Mouse (Mus musculus): Measurements from ENCODE around the gene Tecpr2. TPM values are rescaled to one million over a fixed set of nuclear protein-coding genes. Genes with fewer than 3 reads are reported as not detected.

Tecpr2 gene
- polyA plus RNA-seq, 1 experiment from 2014 or later, result 5.2 TPM

- Histone ChIP-seq H3K4me1 (ENCODE audit: insufficient read depth) (peaks cover 11% of the 10 kb centered on the region), H3K4me3 (ENCODE audit: low read depth, low read length) (no peak overlapping the region), H3K9ac (no peak overlapping the region), H3K4me2 (no peak overlapping the region), H3K9me3 (ENCODE audit: low read depth, low read length) (no peaks in the 10 kb centered on the region), H3K36me3 (ENCODE audit: insufficient read depth) (no peaks in the 10 kb centered on the region), H3K27me3 (ENCODE audit: insufficient read depth, low read length) (no peaks in the 10 kb centered on the region), H3K27ac (ENCODE audit: low read depth) (no peak overlapping the region)
- 73% methylated on average over 8 of the region's 8 CpGs for whole genome bisulfite sequencing
- DNase-seq (no peak), ATAC-seq (ENCODE audit: insufficient read depth) (no peak)
- TF ChIP-seq CTCF (IDR thresholded peaks at IDR 0.05; ENCODE audit: low read depth), result no peak
Measured at GRCm38 (mm10) chr12:110983083-110983482, 94.0 kb downstream of the Tecpr2 start.

DNA sequence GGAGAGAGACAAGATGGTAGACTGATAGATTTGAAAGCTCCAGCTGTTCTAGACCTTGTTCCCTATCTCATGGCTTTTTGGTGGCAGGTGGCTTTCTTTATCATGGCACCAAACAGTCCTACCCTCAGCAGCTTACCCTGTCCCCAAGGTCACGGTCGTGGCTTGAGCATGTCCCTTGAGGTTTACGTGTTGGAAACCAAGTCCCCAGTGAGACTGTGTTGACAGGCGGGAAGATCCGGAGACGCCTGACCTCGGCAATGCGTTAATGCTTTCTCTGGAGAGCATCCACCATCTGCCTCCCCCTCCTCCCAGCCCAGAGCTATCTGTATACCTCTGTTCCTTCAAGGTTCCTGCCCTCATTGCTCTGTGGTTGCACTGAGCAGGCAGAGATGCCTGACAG, 94.7 kb downstream of the Tecpr2 start:
- DNase-seq, result no peak

GRCm38 (mm10) chr12:110984598-110984997, 95.5 kb downstream of the Tecpr2 start:
- no peak overlapping the region for H3K4me3 ChIP-seq (ENCODE audit: low read depth, low read length)
- 23% methylated on average over 4 of the region's 4 CpGs for WGBS
- H3K36me3 ChIP-seq (ENCODE audit: insufficient read depth), result no peaks in the 10 kb centered on the region
- H3K27ac ChIP-seq (ENCODE audit: low read depth), result peak overlapping the region; percentile 36; the same call in 1 of the 2 replicates
- H3K27me3 ChIP-seq (ENCODE audit: insufficient read depth, low read length), result no peaks in the 10 kb centered on the region
- peaks cover 11% of the 10 kb centered on the region for H3K4me1 ChIP-seq (ENCODE audit: insufficient read depth)
- H3K9me3 ChIP-seq (ENCODE audit: low read depth, low read length), result no peaks in the 10 kb centered on the region
- no peak for TF ChIP-seq CTCF (IDR thresholded peaks at IDR 0.05; ENCODE audit: low read depth)
- H3K9ac ChIP-seq, result no peak overlapping the region
- ATAC-seq (ENCODE audit: insufficient read depth) (peak; percentile 90), DNase-seq (peak; percentile 79)
- no peak overlapping the region for H3K4me2 ChIP-seq

More for the DNA sequence above, 94.7 kb downstream of the Tecpr2 start:
- Histone ChIP-seq H3K9me3 (ENCODE audit: low read depth, low read length) (no peaks in the 10 kb centered on the region), H3K4me1 (ENCODE audit: insufficient read depth) (peaks cover 11% of the 10 kb centered on the region), H3K4me2 (no peak overlapping the region), H3K9ac (no peak overlapping the region), H3K36me3 (ENCODE audit: insufficient read depth) (no peaks in the 10 kb centered on the region), H3K27ac (ENCODE audit: low read depth) (no peak overlapping the region), H3K27me3 (ENCODE audit: insufficient read depth, low read length) (no peaks in the 10 kb centered on the region), H3K4me3 (ENCODE audit: low read depth, low read length) (no peak overlapping the region)
- ATAC-seq (ENCODE audit: insufficient read depth), result no peak
- 72% methylated on average over 8 of the region's 8 CpGs for WGBS
- no peak for TF ChIP-seq CTCF (IDR thresholded peaks at IDR 0.05; ENCODE audit: low read depth)

DNA sequence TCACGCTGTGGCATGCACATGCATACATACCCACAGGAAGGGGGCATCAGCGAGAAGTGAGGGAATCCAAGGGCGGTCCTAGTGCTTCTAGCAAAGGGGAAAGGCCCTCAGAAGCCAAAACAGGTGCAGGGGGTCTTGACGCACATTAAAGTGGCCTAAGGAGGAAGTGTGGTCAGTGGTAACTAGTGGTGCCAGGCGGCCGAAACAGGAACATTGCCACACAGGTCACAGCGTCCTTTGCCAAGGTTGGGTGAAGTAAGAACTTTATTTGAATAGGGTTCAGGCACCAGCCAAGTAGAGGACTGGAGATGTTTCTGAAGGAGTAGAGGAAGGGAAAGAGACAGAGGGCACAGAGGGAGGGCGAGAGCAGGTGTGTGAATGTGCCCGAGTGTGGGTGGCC, 96.1 kb downstream of the Tecpr2 start:
- ATAC-seq (ENCODE audit: insufficient read depth) (no peak), DNase-seq (no peak)
- TF ChIP-seq CTCF (IDR thresholded peaks at IDR 0.05; ENCODE audit: low read depth), result no peak
- Histone ChIP-seq H3K36me3 (ENCODE audit: insufficient read depth) (no peaks in the 10 kb centered on the region), H3K9me3 (ENCODE audit: low read depth, low read length) (no peaks in the 10 kb centered on the region), H3K27me3 (ENCODE audit: insufficient read depth, low read length) (no peaks in the 10 kb centered on the region), H3K9ac (no peak overlapping the region), H3K4me3 (ENCODE audit: low read depth, low read length) (no peak overlapping the region), H3K4me2 (no peak overlapping the region), H3K27ac (ENCODE audit: low read depth) (no peak overlapping the region), H3K4me1 (ENCODE audit: insufficient read depth) (peaks cover 11% of the 10 kb centered on the region)
- WGBS, result 73% methylated on average over 9 of the region's 9 CpGs

DNA sequence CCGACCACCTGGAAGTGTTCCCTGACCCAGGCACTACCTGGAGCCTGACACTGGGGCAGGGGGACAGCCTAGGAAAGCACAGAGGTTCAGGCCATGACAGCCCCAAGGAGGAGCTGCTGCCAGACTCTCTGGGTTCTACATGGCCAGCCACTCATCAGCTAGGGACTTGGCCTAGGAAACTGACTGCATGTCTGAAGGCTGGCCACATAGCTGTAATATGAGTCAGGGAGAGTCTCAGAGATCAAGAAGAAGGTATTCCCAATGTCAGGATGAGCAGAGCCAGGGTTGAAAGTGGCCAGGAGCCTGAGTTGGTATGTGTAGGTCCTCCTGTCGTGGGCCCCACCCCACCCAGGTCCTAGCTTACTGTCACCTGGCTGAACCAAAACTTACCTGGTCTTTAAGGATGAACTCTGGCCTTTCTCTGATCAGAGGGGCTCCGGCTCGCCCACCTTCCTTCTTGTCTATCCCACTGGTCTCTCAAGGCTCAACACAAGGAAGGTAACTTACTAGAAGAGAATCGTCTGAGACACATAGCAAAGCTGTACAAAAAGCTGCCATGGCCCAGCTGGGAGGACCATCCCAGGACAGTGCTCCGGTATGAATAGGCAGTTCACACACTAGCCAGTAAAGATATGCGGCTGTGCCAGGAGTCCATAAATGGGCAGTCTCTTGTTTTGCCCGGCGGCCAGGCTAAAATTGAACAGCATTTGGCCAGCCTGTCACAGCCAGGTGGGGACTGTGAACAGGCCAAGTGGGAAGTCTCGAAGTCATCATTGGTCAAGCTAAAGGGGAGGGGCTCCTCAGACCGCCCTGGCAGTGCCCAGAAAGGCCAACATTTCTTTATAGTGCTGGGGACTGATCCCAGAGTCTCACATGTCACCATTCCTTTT, 97.7 kb downstream of the Tecpr2 start:
- TF ChIP-seq CTCF (IDR thresholded peaks at IDR 0.05; ENCODE audit: low read depth), result no peak
- DNase-seq (no peak), ATAC-seq (ENCODE audit: insufficient read depth) (no peak)
- Histone ChIP-seq H3K9me3 (ENCODE audit: low read depth, low read length) (no peaks in the 10 kb centered on the region), H3K4me1 (ENCODE audit: insufficient read depth) (peaks cover 11% of the 10 kb centered on the region), H3K4me3 (ENCODE audit: low read depth, low read length) (no peak overlapping the region), H3K9ac (no peak overlapping the region), H3K27me3 (ENCODE audit: insufficient read depth, low read length) (no peaks in the 10 kb centered on the region), H3K4me2 (no peak overlapping the region), H3K36me3 (ENCODE audit: insufficient read depth) (no peaks in the 10 kb centered on the region), H3K27ac (ENCODE audit: low read depth) (no peak overlapping the region)
- WGBS, result 83% methylated on average over 11 of the region's 11 CpGs

DNA sequence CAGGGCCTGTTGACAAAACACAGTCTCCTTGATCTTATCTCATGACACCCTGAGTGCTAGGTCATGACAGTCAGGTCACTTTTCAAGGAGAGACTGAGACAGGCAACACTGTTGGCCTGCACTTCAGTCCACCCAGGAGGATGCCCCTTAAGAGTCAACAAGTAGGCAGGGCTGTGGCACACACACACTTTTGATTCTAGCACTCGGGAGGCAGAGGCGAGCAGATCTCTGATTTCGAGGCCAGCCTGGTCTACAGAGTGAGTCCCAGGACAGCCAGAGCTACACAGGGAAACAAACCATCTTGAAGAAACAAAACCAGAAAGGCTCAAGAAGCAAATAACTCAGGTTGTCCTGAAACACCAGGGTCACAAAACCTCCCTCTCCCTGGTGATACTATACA, 100.3 kb downstream of the Tecpr2 start:
- 81% methylated on average over 3 of the region's 3 CpGs for WGBS
- H3K27me3 ChIP-seq (ENCODE audit: insufficient read depth, low read length), result no peaks in the 10 kb centered on the region
- H3K4me1 ChIP-seq (ENCODE audit: insufficient read depth), result peaks cover 6% of the 10 kb centered on the region; the same call in 1 of the 2 replicates
- H3K36me3 ChIP-seq (ENCODE audit: insufficient read depth), result no peaks in the 10 kb centered on the region
- no peak for TF ChIP-seq CTCF (IDR thresholded peaks at IDR 0.05; ENCODE audit: low read depth)
- no peaks in the 10 kb centered on the region for H3K9me3 ChIP-seq (ENCODE audit: low read depth, low read length)
- no peak overlapping the region for H3K4me2 ChIP-seq
- H3K9ac ChIP-seq, result no peak overlapping the region
- no peak for DNase-seq
- ATAC-seq (ENCODE audit: insufficient read depth), result no peak
- no peak overlapping the region for H3K4me3 ChIP-seq (ENCODE audit: low read depth, low read length)
- H3K27ac ChIP-seq (ENCODE audit: low read depth), result no peak overlapping the region

GRCm38 (mm10) chr12:110990500-110990899, 101.4 kb downstream of the Tecpr2 start:
- H3K36me3 ChIP-seq (ENCODE audit: insufficient read depth), result no peaks in the 10 kb centered on the region
- WGBS, result 82% methylated on average over 7 of the region's 7 CpGs
- H3K9ac ChIP-seq, result no peak overlapping the region
- H3K4me3 ChIP-seq (ENCODE audit: low read depth, low read length), result no peak overlapping the region
- no peaks in the 10 kb centered on the region for H3K27me3 ChIP-seq (ENCODE audit: insufficient read depth, low read length)
- no peaks in the 10 kb centered on the region for H3K4me1 ChIP-seq (ENCODE audit: insufficient read depth)
- DNase-seq, result no peak
- no peak overlapping the region for H3K4me2 ChIP-seq
- H3K27ac ChIP-seq (ENCODE audit: low read depth), result no peak overlapping the region
- TF ChIP-seq CTCF (IDR thresholded peaks at IDR 0.05; ENCODE audit: low read depth), result no peak
- no peak for ATAC-seq (ENCODE audit: insufficient read depth)
- no peaks in the 10 kb centered on the region for H3K9me3 ChIP-seq (ENCODE audit: low read depth, low read length)
